20 mouse cellular contexts compared by ENCODE assay signal in genomic region chr13:42579471-42579870, GRCm38 (mm10).
"Had no signal": no experiment of that assay in that cellular context is flagged by ENCODE, and none has a peak within 500 bp of the region (broad histone marks: within the 10 kb centered on the region; RNA-seq: fewer than 3 reads in every experiment).

No protein-coding gene starts in this region.

- H3K9me3 ChIP-seq: kidney, embryonic 15.5 days; limb, embryonic 10.5 days; limb, embryonic 13.5 days; liver, embryonic 13.5 days; midbrain, embryonic 12.5 days; midbrain, embryonic 15.5 days; neural tube, embryonic 13.5 days; stomach, embryonic 15.5 days had no signal

- H3K27me3 ChIP-seq: kidney, embryonic 15.5 days; limb, embryonic 13.5 days; liver, embryonic 13.5 days; midbrain, embryonic 12.5 days; midbrain, embryonic 15.5 days; neural tube, embryonic 13.5 days; stomach, embryonic 15.5 days had no signal

- DNase-seq: kidney, adult 2 months; kidney, postnatal 10 days; layer of hippocampus, postnatal 36 days; liver; liver, embryonic 13.5 days; lung, adult 2 months; lung, postnatal 14 days; lung, postnatal 4 days; retina, postnatal 1 day; right cerebral cortex, postnatal 25 days; spleen, adult 18-20 months; thymus, postnatal 25 days had no signal

- H3K9ac ChIP-seq: kidney, embryonic 15.5 days; limb, embryonic 13.5 days; liver, embryonic 13.5 days; midbrain, embryonic 12.5 days; midbrain, embryonic 15.5 days; neural tube, embryonic 13.5 days; stomach, embryonic 15.5 days had no signal

- H3K4me2 ChIP-seq: kidney, embryonic 15.5 days; limb, embryonic 13.5 days; liver, embryonic 13.5 days; midbrain, embryonic 12.5 days; midbrain, embryonic 15.5 days; neural tube, embryonic 13.5 days; stomach, embryonic 15.5 days had no signal

- H3K27ac ChIP-seq: kidney, embryonic 15.5 days; limb, embryonic 10.5 days; limb, embryonic 13.5 days; liver, embryonic 13.5 days; midbrain, embryonic 12.5 days; midbrain, embryonic 15.5 days; neural tube, embryonic 13.5 days; stomach, embryonic 15.5 days had no signal

- H3K36me3 ChIP-seq: kidney, embryonic 15.5 days; limb, embryonic 10.5 days; limb, embryonic 13.5 days; liver, embryonic 13.5 days; midbrain, embryonic 12.5 days; midbrain, embryonic 15.5 days; neural tube, embryonic 13.5 days; stomach, embryonic 15.5 days had no signal

- ATAC-seq: midbrain, embryonic 15.5 days had no signal

- H3K4me3 ChIP-seq: kidney, embryonic 15.5 days; limb, embryonic 10.5 days; limb, embryonic 13.5 days; liver, embryonic 13.5 days; midbrain, embryonic 12.5 days; midbrain, embryonic 15.5 days; myocyte; neural tube, embryonic 13.5 days; stomach, embryonic 15.5 days had no signal

- H3K4me1 ChIP-seq: limb, embryonic 10.5 days; limb, embryonic 13.5 days; liver, embryonic 13.5 days; midbrain, embryonic 12.5 days; midbrain, embryonic 15.5 days; neural tube, embryonic 13.5 days; stomach, embryonic 15.5 days had no signal
